Mouse (Mus musculus) cerebellum, adult 11 months (tissue): Measurements from ENCODE around the gene Pdia5.

ENCODE experiments used
- DNase-seq: peaks from one replicate; pipeline ENCODE4 v3.0.0; 2022

The Pdia5 gene

GRCm38 (mm10) chr16:35484105-35484504, 6.6 kb downstream of the Pdia5 start:
- no peak for DNase-seq

DNA sequence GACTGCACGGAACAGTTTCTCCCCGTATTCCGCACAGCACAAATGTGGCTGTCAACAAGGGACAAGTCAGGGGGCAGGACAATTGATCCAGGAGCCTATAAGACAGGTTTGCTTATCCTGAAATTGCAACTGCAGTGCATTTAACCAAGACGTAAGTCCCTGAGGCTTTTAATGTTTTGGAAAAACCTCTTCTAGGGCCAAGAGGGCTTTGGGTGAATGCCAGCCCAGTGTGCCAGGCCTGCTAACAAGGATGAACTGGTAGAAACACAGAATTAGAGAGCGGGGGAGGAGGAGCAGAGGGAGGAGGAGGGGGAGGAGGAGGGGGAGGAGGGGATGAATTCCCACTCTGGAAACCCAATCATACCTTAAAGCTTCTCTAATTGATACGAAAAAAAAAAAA, 11.4 kb downstream of the Pdia5 start:
- no peak for DNase-seq

GRCm38 (mm10) chr16:35477273-35477672, 13.4 kb downstream of the Pdia5 start:
- no peak for DNase-seq

GRCm38 (mm10) chr16:35472569-35473275, 18.0 kb downstream of the Pdia5 start:
- DNase-seq = no peak

DNA sequence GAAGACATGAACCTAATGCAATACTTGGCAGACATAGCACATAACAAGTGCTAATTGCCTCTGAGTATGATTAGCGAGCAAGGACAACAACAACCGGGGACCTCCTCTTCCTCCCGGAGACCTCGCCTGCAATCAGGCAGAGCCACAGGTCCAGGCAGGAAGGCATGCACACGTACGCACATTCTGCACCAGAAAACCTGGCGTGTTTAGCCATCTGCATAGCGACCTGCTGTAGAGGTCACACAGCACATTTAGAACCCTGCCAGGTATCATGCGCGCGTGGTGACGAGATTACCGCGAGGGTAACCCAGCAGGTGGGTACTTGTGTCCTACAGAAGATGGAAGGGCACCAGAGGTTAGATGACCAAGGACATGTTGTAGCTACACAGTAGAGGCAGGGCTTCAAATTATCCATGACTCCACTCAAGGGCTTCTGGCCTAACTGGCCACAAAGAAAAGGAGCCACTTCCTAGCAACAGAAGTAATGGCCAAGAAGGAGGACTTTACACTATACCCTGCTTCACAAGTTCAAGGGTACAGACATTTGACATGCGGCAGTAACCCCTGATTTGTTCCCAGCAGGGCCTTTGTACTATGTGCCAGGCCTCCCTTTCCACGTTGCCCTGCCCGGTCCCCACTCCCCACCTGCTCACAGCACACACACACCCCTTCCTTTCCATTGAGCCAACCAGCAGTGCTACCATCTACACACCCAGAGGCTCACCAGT, 18.7 kb downstream of the Pdia5 start:
- DNase-seq = no peak

DNA sequence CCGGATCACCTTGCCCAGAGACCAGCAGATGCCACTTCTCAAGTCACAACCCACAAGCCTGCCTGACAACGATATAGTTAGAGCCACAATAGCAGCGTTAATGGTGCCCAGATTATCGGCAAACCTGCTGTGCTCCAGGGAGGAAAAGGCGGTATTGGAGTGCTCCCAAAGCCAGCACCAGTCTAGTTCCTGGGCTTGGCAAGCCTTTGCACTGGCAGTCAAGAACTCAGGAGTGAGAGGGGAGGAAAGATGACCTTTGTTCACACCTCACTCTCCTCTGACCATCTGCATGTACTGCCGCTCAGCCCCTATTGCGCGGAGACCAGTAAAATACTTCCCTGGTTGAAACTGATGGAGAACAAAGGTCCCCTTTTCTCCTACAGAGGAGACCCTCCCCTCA, 19.7 kb downstream of the Pdia5 start:
- no peak for DNase-seq

GRCm38 (mm10) chr16:35470096-35470495, 20.6 kb downstream of the Pdia5 start:
- DNase-seq = no peak

DNA sequence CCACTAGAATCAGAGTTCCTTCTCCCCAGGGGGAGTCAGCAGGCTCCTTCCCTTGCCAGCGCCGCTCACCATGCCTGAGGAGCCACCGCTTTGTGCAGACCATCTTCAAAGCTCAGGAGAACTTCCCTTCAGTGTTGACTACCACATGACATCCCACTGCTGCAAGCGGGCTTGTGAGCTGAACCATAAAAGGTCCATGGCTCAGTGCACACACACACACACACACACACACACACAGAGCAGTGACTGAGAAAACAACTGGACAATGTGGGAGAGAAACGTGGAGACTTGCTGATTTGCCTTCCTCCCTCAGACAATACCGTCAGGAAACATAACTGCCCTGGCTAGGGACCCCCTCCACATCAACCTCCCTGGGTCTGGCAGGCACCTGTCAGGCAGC, 21.7 kb downstream of the Pdia5 start:
- no peak for DNase-seq

- no peak for DNase-seq
Observed at GRCm38 (mm10) chr16:35467044-35467443, 23.6 kb downstream of the Pdia5 start.

GRCm38 (mm10) chr16:35465808-35466351, 24.8 kb downstream of the Pdia5 start:
- peak; percentile 32 for DNase-seq

- DNase-seq = no peak
Observed at GRCm38 (mm10) chr16:35464686-35465308, 25.9 kb downstream of the Pdia5 start.

GRCm38 (mm10) chr16:35463708-35464107, 27.0 kb downstream of the Pdia5 start:
- DNase-seq = no peak

DNA sequence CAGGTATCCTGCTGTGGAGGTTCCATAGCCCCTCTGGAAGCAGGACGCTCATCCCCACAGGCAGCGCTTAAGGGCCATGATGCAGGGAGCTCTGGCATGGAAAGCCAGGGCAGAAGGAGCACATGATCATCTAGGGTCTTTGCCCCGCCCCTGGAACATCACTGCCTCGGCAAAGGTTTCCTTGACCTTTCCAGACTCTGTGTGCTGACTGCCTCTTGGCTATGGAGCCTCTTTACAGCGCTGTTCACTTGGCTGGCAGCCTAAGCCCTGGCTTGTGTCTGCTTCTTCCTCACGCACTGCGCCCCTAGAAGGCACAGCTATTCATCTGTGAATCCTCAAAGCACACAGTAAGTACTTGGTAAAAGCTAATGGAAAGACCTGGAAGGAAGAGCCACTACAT, 27.7 kb downstream of the Pdia5 start:
- no peak for DNase-seq

DNA sequence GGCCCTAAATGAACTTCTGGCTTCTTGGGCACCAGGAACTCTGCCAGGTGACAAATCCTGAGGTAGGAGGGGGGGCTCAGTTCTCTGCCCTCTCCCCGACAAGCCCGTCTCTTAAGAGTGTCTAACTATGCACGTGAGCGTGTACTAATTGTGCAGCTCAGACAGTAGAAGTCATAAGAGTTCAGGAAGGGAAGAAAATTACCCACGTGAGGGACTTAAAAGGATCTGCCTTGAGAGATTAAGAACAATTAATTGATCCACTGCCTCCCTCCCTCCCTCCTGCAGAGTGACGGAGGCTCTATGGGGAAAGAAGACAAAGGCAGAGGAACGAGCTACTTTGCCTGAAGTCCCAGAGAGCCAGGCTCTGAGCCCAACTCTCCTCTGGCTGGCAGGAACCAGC, 31.1 kb downstream of the Pdia5 start:
- DNase-seq = no peak

DNA sequence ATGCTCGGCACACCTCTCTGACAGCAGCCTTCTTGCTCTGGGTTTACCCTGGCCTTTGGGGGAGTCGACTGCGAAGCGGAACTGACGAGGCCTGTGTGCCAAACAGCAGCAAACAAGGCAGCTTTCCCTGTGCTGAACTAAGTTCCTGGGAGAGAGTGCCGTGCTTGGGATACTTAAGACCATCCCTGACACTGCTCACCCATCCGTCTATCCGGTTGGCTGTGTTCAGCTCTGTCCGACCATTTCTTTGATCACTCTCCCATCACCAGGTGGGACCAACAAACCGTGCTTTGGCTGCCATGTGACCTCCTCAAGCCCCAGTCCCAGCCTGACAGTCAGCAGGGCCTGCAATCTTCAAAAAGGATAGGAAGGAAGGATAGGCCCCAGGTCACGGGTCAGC, 32.4 kb downstream of the Pdia5 start:
- no peak for DNase-seq

- DNase-seq = no peak
Observed at GRCm38 (mm10) chr16:35457488-35457887, 33.2 kb downstream of the Pdia5 start.

DNA sequence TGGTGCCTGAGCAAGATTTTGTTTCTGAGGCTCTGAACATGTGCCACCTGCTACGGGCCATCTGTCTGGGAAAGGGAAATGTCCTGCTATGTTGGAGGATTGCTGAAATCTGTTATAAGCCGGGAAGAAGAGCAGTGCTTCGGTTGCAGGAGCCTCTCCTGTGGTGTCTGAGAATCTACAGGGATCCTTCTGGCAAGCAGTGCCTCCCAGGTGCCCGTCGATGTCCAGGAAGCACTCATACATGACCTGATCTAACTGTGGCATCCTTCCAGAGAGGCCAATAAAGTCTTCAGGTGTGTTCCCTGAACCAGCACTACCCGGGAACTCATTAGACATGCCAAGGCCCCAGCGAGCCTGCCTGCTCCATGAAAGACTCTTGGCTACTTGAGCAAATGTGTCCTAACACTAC, 33.7 kb downstream of the Pdia5 start:
- DNase-seq = peak; percentile 62

DNA sequence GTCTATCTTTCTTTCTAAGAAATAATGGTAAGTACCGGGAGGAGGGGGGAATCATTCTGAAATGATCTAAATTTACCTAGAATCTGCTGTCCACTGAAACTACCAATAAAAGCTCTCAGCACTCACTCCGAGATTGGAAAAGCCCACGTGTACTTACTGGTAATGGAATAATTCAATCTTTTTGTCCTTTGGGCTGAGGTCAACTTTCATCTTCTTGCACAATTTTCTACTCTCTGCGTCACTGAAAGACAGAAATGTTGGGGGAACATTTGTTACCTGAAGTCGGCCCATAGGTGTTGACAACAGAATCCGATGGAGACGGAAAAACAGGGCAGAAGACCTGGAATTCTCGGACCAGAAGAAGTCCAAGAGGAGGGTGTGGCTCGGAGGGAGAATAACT, 34.4 kb downstream of the Pdia5 start:
- no peak for DNase-seq

DNA sequence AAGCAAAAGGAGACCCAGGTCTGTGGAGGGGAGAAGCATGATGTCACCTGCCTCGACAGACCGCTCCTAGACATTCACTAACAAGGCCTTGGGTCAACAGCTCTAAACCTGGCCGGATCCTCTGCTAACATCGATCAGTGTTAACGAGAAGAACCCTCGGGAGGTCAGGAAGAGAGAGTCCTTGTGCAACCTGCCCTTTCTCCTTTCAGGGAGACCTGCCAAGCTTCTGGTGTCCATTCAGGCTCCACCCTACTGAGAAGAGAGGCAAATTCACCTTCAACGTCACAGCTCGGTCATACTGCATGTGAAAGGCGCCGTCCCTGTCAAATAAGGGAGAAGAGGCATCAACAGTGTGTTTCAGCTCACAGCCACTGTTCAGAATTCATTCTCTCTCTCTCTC, 34.9 kb downstream of the Pdia5 start:
- DNase-seq = no peak

DNA sequence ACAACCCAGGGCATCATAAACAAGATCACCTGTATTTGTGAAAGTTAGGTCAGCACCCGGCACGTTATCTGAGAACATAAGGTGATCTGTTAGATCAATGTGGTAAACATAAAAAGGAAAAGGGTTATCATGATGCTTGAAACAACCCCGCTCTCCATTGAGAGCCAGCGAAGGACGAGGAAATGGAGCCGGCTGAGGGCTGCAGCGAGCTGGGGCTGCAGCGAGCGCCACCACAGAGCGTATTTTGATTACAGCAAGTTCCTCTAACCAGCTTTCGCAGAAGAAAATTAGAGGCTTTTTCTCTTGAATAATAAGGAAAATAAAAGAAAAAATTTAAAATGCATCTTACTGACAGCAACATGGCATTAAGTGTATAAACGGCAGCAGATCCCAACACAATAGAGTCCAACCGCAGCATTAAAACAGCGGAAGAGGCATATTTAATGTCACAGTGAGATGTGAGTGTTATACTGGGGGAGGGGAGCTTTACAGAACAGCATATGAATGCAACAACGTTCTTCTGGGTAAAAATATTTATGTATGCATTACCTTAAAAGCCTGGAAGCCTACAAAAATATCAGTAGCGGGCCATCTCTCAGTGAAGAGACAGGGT, 40.5 kb downstream of the Pdia5 start:
- DNase-seq = no peak

GRCm38 (mm10) chr16:35442026-35442415, 48.7 kb downstream of the Pdia5 start:
- DNase-seq = no peak

DNA sequence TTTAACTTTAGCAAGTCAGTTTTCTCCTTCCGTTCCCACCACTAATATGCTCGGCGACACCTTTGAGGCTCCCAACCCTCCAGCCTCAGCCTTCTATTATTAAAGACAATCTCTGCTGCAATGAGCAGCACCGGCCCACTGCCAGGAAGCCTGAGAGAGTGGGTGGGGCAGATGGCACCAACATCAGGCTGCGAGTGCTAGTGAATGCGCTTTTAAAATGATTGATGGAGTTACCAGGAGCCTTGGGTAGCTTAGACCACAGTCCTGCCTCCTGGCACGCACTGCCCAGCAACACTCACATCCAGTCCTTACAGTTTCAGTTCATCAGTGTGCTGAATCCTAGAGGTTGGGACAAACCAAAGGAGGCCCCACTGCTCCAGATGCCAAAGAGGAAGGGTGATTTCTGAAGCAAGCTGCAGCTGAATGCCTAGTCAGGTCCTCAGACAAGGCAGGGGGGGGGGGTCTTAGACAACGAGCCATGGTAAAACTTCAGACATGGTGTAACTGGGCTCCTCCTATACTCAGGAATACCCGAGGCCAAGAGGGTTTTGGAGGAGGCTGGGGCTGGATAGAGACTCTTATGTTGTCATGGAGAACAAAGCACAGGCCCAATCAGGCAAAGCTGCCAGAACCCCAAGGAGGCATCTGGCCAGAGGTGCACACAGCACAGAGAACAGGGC, 49.2 kb downstream of the Pdia5 start:
- DNase-seq = no peak

GRCm38 (mm10) chr16:35439046-35439445, 51.6 kb downstream of the Pdia5 start:
- DNase-seq = no peak
